Mouse (Mus musculus): ENCODE measurements around the gene Ehd1. TPM values are rescaled to one million over a fixed set of nuclear protein-coding genes. Genes with fewer than 3 reads are reported as not detected.

Ehd1 gene
- total RNA-seq, 2 experiments from 2014 or later, result 129 to 181 TPM

DNA sequence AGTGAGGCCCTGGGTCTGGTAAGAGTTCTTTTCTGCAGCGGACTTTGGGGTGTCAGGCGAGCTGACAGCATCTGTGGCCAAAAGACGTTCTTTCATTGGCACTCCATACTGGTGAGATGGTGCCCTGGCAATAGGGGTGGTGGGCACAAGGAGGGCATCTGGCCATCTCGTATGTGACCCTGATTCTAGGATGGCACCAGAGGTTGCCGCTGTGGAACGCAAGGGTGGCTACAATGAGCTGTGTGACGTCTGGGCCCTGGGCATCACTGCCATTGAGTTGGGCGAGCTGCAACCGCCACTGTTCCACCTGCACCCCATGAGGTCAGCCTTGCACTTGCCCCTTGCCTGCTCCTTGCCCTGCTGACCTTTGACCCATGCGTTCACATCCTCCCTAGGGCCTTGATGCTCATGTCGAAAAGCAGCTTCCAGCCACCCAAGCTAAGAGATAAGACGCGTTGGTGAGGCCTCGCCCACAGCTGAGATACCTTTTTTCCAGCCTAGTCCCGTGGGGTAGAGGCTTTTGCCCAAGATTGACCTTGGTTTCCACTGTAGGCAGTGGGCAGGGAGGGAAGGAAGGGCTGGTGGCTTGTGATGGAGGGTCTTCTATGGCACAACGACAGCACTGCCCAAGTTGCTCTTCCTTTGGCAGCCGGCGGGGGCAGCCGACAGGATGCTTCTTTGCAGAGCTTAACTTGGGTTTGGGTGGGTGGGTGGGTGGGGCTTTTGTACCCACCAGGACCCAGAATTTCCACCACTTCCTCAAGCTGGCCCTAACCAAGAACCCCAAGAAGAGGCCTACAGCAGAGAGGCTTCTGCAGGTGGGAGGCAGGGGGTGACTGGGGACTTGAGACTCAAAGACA is 66.8 kb downstream of the Ehd1 start:
- intact Hi-C loops (cut with DNase I), result no loop called here
- DNase-seq, result no peak

DNA sequence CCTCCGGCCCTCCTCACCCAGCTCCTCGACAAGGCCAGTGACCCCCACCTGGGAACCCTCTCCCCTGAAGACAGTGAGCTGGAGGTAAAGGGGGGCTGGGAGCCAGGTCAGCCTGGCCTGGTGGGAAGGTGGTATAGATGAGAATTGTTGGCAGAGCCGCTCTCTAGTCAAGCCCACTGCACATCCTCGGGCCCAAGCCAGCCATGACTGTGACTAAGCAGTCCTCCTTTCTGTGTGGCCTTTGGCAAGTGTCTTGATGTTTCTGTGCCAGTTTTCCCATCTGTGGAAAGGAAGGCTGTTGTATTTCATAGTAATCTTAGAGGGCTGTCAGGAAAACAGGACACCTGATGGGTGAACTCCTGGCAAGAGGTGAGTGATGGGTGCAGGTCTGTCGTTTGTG is 67.5 kb downstream of the Ehd1 start:
- intact Hi-C loops (cut with DNase I), result loop anchor here (2.0 kb wide), 1 partner anchor 17 kb away; no protein-coding TSS in a partner anchor
- no peak for DNase-seq

DNA sequence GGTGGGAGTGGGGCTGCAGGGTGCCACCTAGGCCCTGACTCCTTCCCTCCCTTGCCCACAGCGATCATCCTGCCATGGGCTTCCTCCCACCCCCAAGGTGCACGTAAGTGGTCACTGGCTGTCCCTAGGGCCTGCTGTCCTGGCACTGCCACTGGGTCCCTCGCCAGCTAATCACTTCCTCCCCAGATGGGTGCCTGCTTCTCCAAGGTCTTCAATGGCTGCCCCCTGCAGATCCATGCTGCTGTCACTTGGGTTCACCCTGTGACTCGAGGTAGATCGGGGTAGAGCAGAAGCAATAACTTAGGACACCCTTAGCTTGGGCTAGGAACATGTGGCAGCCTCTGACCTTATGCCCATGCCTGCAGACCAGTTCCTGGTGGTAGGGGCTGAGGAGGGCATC is 69.5 kb downstream of the Ehd1 start:
- no peak for DNase-seq
- intact Hi-C loops (cut with DNase I), result no loop called here

DNA sequence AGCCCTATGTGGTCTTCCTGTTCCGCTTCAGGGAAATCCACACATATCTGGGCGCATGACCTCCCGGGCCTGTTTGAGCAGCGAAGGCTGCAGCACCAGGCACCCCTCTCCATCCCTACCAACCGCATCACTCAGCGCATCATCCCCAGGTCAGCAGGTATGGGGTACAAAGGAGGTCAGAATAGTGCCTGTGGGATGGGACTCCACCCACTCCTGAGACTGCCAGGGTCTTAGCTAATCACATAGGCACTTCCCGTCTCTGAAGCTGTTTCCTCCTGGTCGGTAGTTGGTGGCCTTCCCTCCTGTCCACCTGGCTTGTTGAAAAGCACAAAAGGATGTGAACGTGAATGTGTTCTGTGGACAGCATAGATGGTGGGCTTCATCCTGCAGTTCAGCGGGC is 70.1 kb downstream of the Ehd1 start:
- no peak for DNase-seq
- intact Hi-C loops (cut with DNase I), result no loop called here

DNA sequence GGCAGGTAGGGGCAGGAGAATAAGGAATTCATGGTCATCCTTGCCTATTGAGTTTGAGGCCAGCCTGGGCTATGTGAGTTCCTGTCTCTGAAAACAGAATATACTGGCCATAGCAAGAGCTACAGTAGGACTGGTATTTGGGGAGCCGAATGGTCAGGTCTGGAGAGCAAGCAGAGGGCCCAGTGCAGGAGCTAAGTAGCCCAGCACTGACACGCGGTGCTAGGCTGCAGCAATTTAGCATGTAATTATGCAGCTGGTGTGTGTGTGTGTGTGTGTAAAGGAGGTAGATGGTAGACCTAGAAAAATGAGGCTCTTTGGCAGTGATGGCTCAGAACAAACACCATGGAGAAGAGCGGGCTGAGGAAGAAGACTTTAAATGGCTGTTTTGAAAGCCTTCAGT is 71.1 kb downstream of the Ehd1 start:
- intact Hi-C loops (cut with DNase I), result no loop called here
- DNase-seq, result no peak

DNA sequence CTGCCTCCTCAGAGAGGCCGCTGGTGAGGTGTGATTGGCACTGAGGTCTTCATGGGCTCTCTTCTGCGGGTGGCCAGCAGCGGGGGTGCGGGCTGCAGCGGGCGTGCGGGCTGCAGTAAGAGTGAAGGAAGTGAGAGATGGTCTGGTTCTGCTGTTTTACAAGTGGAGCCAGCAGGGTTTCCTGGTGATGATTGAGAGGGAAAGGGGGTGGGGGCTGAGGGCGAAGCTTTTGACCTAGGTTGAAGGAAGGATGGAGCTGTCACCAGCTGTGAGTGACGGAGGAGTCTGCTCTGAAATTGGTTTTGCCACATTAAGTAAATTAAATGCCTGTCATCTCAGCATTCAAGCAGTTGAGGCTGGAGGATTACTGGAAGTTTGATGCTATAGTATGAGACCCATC is 72.2 kb downstream of the Ehd1 start:
- no peak for DNase-seq
- intact Hi-C loops (cut with DNase I), result no loop called here

DNA sequence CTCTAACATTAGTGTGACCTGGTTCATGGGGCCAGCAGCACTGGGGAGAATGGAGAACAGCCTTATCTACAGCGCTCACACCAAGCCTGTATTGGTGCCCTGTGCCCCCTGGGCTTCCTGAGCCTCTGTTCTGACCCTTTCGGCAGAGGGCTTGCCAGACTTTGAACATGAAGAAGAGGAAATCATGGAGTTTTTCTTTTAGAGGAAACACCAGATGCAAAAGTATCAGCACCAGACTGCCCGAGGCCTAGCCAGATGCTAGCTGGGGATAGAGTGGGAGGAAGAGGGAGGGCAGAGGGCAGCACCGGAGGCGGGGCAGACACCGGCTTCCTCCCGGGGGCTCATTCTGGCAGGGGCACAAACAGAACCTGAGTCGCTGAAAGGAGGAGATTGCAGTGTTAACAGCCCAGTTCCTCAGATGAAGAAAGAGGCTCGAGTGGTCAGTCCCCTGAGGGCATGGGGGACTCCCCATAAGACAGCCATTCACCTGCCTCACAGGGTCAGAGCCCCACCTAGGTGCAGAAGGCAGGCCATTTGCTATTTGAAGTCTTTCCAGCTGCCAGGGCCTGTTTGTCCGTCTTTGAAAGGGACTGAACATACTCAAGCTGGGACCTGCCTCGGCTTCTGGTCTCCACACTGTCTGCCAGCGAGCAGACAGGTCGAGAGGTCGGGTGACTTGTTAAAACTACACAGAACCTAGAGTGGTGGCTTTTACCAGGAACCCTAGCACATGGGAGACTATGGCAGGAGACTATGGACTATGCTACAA is 72.9 kb downstream of the Ehd1 start:
- intact Hi-C loops (cut with DNase I), result no loop called here
- DNase-seq, result peak; percentile 34 to 56

Small RNA genes within 50 kb of the gene (microRNA-seq; reads per million reads assigned to microRNA genes)
- gene Mir192, result 35.1 to 37.4 reads per million in 2 experiments
- gene Mir194-2, result 15.4 to 18.8 reads per million in 2 experiments
- gene Mir6989, result 0 reads per million in 2 experiments

Other genes with a start within 250 kb of the Ehd1 start
- gene Syvn1, start 230.1 kb upstream of the Ehd1 start, total RNA-seq (2021), result 10 to 100 TPM; 19.5 TPM
- 10 to 100 TPM; 41.7 to 46.7 TPM for gene Mrpl49, start 218.9 kb upstream of the Ehd1 start, total RNA-seq (2021)
- gene Fau, start 218.9 kb upstream of the Ehd1 start, total RNA-seq (2021), result 100 to 1,000 TPM; 738 to 768 TPM
- gene Znhit2, start 215.5 kb upstream of the Ehd1 start, total RNA-seq (2021), result 10 to 100 TPM; 13.6 to 13.9 TPM
- 1 to 10 TPM; 2.7 to 2.9 TPM for gene Tm7sf2, start 208.4 kb upstream of the Ehd1 start, total RNA-seq (2021)
- gene Vps51, start 199.5 kb upstream of the Ehd1 start, total RNA-seq (2021), result 10 to 100 TPM; 36.4 TPM
- gene Tmem262, start 196.7 kb upstream of the Ehd1 start, total RNA-seq (2021), result not detected
- not detected for gene Gm28374, start 194.5 kb upstream of the Ehd1 start, total RNA-seq (2021)
- 10 to 100 TPM; 24.4 to 26.3 TPM for gene Zfpl1, start 191.8 kb upstream of the Ehd1 start, total RNA-seq (2021)
- gene Cdca5, start 191.7 kb upstream of the Ehd1 start, total RNA-seq (2021), result 1 to 10 TPM; 3.8 to 5.0 TPM
- under 1 TPM in 1 of 2 experiments, not detected in 1; 0.43 TPM for gene AC131692.1, start 182.3 kb upstream of the Ehd1 start, total RNA-seq (2021)
- gene Naaladl1, start 170.9 kb upstream of the Ehd1 start, total RNA-seq (2021), result under 1 TPM; 0.10 to 0.17 TPM
- gene Sac3d1, start 158.1 kb upstream of the Ehd1 start, total RNA-seq (2021), result 10 to 100 TPM; 10.2 to 13.9 TPM
- 10 to 100 TPM; 12.5 to 12.6 TPM for gene Snx15, start 148.4 kb upstream of the Ehd1 start, total RNA-seq (2021)
- gene Batf2, start 135.7 kb upstream of the Ehd1 start, total RNA-seq (2021), result under 1 TPM; 0.31 to 0.32 TPM
- 10 to 100 TPM; 60.5 to 63.5 TPM for gene Arl2, start 135.2 kb upstream of the Ehd1 start, total RNA-seq (2021)
- gene Majin, start 92.3 kb upstream of the Ehd1 start, total RNA-seq (2021), result not detected
- not detected for gene Gpha2, start 50.3 kb upstream of the Ehd1 start, total RNA-seq (2021)
- 10 to 100 TPM; 30.7 to 31.7 TPM for gene Ppp2r5b, start 40.9 kb upstream of the Ehd1 start, total RNA-seq (2021)
- gene Atg2a, start 35.1 kb upstream of the Ehd1 start, total RNA-seq (2021), result 10 to 100 TPM; 17.7 to 19.0 TPM
- 1 to 10 TPM; 9.6 to 9.9 TPM for gene Cdc42bpg, start 29.7 kb downstream of the Ehd1 start, total RNA-seq (2021)
- 10 to 100 TPM; 18.6 to 21.8 TPM for gene Men1, start 58.3 kb downstream of the Ehd1 start, total RNA-seq (2021)
- 10 to 100 TPM; 52.3 to 52.4 TPM for gene Map4k2, start 64.4 kb downstream of the Ehd1 start, total RNA-seq (2021)
- gene Sf1, start 87.0 kb downstream of the Ehd1 start, total RNA-seq (2021), result 100 to 1,000 TPM; 118 to 143 TPM
- gene Pygm, start 107.7 kb downstream of the Ehd1 start, total RNA-seq (2021), result 100 to 1,000 TPM; 622 to 693 TPM
- 10 to 100 TPM; 50.7 to 60.2 TPM for gene Rasgrp2, start 122.6 kb downstream of the Ehd1 start, total RNA-seq (2021)
- 1 to 10 TPM; 4.4 to 5.5 TPM for gene Nrxn2, start 142.0 kb downstream of the Ehd1 start, total RNA-seq (2021)